Mouse (Mus musculus) forebrain, postnatal 0 days (tissue): ENCODE results near the gene Zdhhc20. TPM values are rescaled to one million over a fixed set of nuclear protein-coding genes. Genes with fewer than 3 reads are reported as not detected.

Experiments
- ATAC-seq: fragments of 200-750 bp; cut with Nextera tagmentation; 2 replicates; pipeline ENCODE4 v1.8.0; 2017; ENCODE audit warnings: mild to moderate bottlenecking, moderate library complexity
- DNase-seq: peaks from one replicate; pipeline ENCODE4 v3.0.0-alpha.2; 2015
- H3K27ac ChIP-seq: fragments of 300-500 bp; sonication (generic); 2 replicates; pipeline ENCODE4 v1.5.1; 2014; ENCODE audit warnings: low read depth, mild to moderate bottlenecking, antibody characterized with exemption, low read length, moderate library complexity, mixed read lengths
- H3K27me3 ChIP-seq: fragments of 300-500 bp; sonication (generic); 2 replicates; pipeline ENCODE4 v1.6.1; 2014; ENCODE audit warnings: mild to moderate bottlenecking, low read length, mixed read lengths; ENCODE audit not compliant: insufficient read depth
- H3K36me3 ChIP-seq: fragments of 300-500 bp; sonication (generic); 2 replicates; pipeline ENCODE4 v1.6.1; 2014; ENCODE audit warnings: mild to moderate bottlenecking, moderate library complexity; ENCODE audit not compliant: insufficient read depth
- H3K4me1 ChIP-seq: fragments of 300-500 bp; sonication (generic); 2 replicates; pipeline ENCODE4 v1.6.1; 2014; ENCODE audit warnings: antibody characterized with exemption; ENCODE audit not compliant: insufficient read depth
- H3K4me2 ChIP-seq: fragments of 300-500 bp; sonication (generic); 2 replicates; pipeline ENCODE4 v1.6.1; 2014; ENCODE audit warnings: low read depth, mild to moderate bottlenecking, moderate library complexity
- H3K4me3 ChIP-seq: fragments of 300-500 bp; sonication (generic); 2 replicates; pipeline ENCODE4 v1.5.1; 2014; ENCODE audit warnings: low read depth, low read length, mixed read lengths
- H3K9ac ChIP-seq: fragments of 300-500 bp; sonication (generic); 2 replicates; pipeline ENCODE4 v1.6.1; 2014; ENCODE audit warnings: mild to moderate bottlenecking
- H3K9me3 ChIP-seq: fragments of 300-500 bp; sonication (generic); 2 replicates; pipeline ENCODE4 v1.6.1; 2016; ENCODE audit warnings: low read length
- CTCF ChIP-seq: sonication (generic); IDR thresholded peaks from 2 replicates; pipeline ENCODE4 v1.5.1; 2016; ENCODE audit warnings: antibody characterized with exemption, control low read depth, low read depth
- WGBS: fragments of 180-500 bp; shearing (Covaris S2); extraction: QIAGEN DNeasy Blood & Tissue Kit; methylation state at CpG from one replicate; pipeline ENCODE4 v1.1.7; 2014; 5-methylcytosine and 5-hydroxymethylcytosine counted together
- polyA plus RNA-seq: library from polyadenylated mRNA; unstranded; fragments of >200 nt; fragmentation: Nextera tagmentation; extraction: Ambion mirVana; gene quantifications from 2 replicates; pipeline ENCODE4 v1.2.1, GENCODE M21; 2015
- total RNA-seq: library from RNA; depleted of rRNA; stranded (reverse); fragments of >200 nt; gene quantifications from 2 replicates; pipeline ENCODE4 v1.2.3, GENCODE M21; 2014

Gene Zdhhc20
- total and polyA plus RNA-seq, 2 experiments from 2014 or later: 31.6 to 35.0 TPM

GRCm38 (mm10) chr14:57881074-57881473, 9.0 kb downstream of the Zdhhc20 start:
- DNase-seq (no peak), ATAC-seq (no peak)
- H3K9ac ChIP-seq: no peak overlapping the region
- TF ChIP-seq CTCF: no peak
- H3K36me3 ChIP-seq: no peaks in the 10 kb centered on the region
- no peaks in the 10 kb centered on the region for H3K27me3 ChIP-seq
- no peak overlapping the region for H3K4me2 ChIP-seq
- H3K9me3 ChIP-seq: no peaks in the 10 kb centered on the region
- no peak overlapping the region for H3K4me3 ChIP-seq
- H3K27ac ChIP-seq: no peak overlapping the region
- H3K4me1 ChIP-seq: no peaks in the 10 kb centered on the region

DNA sequence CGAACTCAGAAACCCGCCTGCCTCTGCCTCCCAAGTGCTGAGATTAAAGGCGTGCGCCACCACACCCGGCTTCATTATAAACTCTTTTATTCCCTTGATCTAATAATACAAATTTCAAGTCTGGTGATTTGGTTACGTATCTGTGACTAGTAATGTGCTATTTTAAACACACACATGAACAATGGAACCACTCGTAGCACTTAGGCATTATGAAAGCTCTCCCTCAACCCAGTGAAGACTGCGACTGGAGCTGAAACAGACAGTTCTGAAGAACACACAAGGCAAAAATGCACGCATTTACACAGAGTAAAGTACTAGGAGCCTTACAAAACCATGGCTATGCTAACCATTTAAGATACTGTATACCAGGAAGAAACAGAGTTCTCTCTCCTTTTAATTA, 12.2 kb downstream of the Zdhhc20 start:
- no peak overlapping the region for H3K4me3 ChIP-seq
- 88% methylated on average over 9 of the region's 9 CpGs for WGBS
- H3K9me3 ChIP-seq: no peaks in the 10 kb centered on the region
- H3K4me2 ChIP-seq: no peak overlapping the region
- no peak for DNase-seq
- no peaks in the 10 kb centered on the region for H3K4me1 ChIP-seq
- no peak for TF ChIP-seq CTCF
- no peak overlapping the region for H3K27ac ChIP-seq
- H3K36me3 ChIP-seq: peaks cover 6% of the 10 kb centered on the region; the same call in 1 of the 2 replicates
- H3K27me3 ChIP-seq: no peaks in the 10 kb centered on the region
- H3K9ac ChIP-seq: no peak overlapping the region
- ATAC-seq: no peak

- H3K27ac ChIP-seq: no peak overlapping the region
- TF ChIP-seq CTCF: no peak
- H3K4me1 ChIP-seq: no peaks in the 10 kb centered on the region
- no peak for ATAC-seq
- no peak overlapping the region for H3K9ac ChIP-seq
- no peak overlapping the region for H3K4me2 ChIP-seq
- 83% methylated on average over 3 of the region's 3 CpGs for WGBS
- H3K36me3 ChIP-seq: peaks cover 33% of the 10 kb centered on the region
- H3K4me3 ChIP-seq: no peak overlapping the region
- H3K27me3 ChIP-seq: no peaks in the 10 kb centered on the region
- H3K9me3 ChIP-seq: no peaks in the 10 kb centered on the region
- DNase-seq: no peak
Measured at GRCm38 (mm10) chr14:57866676-57867276, 23.3 kb downstream of the Zdhhc20 start.

DNA sequence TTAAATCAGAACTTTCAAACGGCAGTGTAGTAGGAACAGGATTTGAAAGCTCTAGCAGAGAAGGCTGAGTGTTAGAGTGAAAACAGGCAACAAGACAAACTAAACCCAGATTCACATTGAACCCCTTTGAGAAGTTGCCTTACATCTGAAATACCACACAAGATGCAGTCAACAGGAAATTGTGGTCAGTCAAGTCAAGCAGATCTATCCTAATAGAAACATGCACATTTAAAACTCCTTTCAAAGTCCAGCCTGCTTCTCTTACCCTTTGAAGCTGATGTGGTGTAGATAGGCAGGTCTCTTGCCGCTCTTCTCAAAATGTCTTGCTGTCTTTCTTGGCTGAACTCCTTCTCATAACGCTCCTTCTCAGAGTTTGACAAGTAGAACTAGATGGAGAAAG, 24.8 kb downstream of the Zdhhc20 start:
- DNase-seq (no peak), ATAC-seq (no peak)
- 87% methylated on average over 3 of the region's 3 CpGs for WGBS
- Histone ChIP-seq H3K4me1 (no peaks in the 10 kb centered on the region), H3K4me3 (no peak overlapping the region), H3K36me3 (peaks cover 38% of the 10 kb centered on the region), H3K9me3 (no peaks in the 10 kb centered on the region), H3K27me3 (no peaks in the 10 kb centered on the region), H3K4me2 (no peak overlapping the region), H3K27ac (no peak overlapping the region), H3K9ac (no peak overlapping the region)
- TF ChIP-seq CTCF: no peak

DNA sequence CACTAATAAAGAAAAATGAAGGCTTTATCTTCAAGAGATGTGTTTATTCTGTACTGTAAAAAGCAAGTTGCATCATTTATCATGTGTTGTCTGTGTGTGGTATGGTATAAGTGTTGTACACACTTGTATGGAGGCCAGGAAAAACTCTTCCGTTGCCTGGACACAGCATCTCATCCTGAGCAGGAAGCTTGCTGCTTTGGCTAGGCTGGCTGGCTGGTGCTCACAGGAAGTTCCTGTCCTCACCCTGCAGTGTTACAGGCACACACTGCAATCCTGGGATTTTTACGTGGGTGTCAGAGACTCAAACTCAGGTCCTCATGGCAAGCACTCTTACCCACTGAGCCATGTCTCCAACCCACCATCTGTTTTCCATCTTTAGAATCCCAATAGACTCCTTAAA, 26.9 kb downstream of the Zdhhc20 start:
- Histone ChIP-seq H3K36me3 (peaks cover 39% of the 10 kb centered on the region), H3K4me2 (no peak overlapping the region), H3K27me3 (no peaks in the 10 kb centered on the region), H3K9ac (no peak overlapping the region), H3K27ac (no peak overlapping the region), H3K4me1 (no peaks in the 10 kb centered on the region), H3K4me3 (no peak overlapping the region), H3K9me3 (no peaks in the 10 kb centered on the region)
- no peak for TF ChIP-seq CTCF
- 78% methylated on average over 2 of the region's 2 CpGs for WGBS
- ATAC-seq (no peak), DNase-seq (no peak)

GRCm38 (mm10) chr14:57861987-57862412, 28.1 kb downstream of the Zdhhc20 start:
- Histone ChIP-seq H3K4me1 (no peaks in the 10 kb centered on the region), H3K9me3 (no peaks in the 10 kb centered on the region), H3K27me3 (no peaks in the 10 kb centered on the region), H3K9ac (no peak overlapping the region), H3K4me3 (no peak overlapping the region), H3K27ac (no peak overlapping the region), H3K36me3 (peaks cover 37% of the 10 kb centered on the region), H3K4me2 (no peak overlapping the region)
- no peak for DNase-seq
- TF ChIP-seq CTCF: no peak
- no peak for ATAC-seq
- 92% methylated on average over 4 of the region's 4 CpGs for WGBS

DNA sequence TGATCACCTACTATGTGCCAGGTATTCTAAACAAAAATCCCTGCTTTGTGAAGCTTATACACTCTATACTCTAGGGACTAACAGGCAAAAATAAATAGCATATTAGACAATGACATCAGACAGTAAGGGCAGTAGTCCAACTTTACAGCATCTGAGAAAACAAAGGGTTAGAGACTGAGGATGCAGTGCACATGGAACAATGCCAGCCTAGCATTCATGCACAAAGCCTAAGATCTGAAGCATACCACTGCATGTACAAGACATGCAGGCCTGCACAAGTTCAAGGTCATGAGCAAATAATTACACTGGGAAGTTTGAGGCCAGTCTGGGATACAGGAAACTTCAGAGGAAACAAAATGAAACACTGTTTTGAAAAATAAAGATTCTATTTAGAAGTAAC, 30.6 kb downstream of the Zdhhc20 start:
- H3K4me3 ChIP-seq: no peak overlapping the region
- H3K9me3 ChIP-seq: no peaks in the 10 kb centered on the region
- DNase-seq: no peak
- no peak overlapping the region for H3K9ac ChIP-seq
- H3K27me3 ChIP-seq: no peaks in the 10 kb centered on the region
- no peak overlapping the region for H3K4me2 ChIP-seq
- no peak overlapping the region for H3K27ac ChIP-seq
- no peak for TF ChIP-seq CTCF
- H3K4me1 ChIP-seq: no peaks in the 10 kb centered on the region
- H3K36me3 ChIP-seq: peaks cover 25% of the 10 kb centered on the region
- ATAC-seq: no peak
